Mouse (Mus musculus) MEL (cell line): ENCODE data around the gene Bach1. TPM values are rescaled to one million over a fixed set of nuclear protein-coding genes. Genes with fewer than 3 reads are reported as not detected.

ENCODE experiments used
- DNase-seq: peaks from one replicate; pipeline ENCODE4 v3.0.0; 2011; ENCODE audit warnings: low read depth, low spot score
- H3K27ac ChIP-seq: 2 replicates; pipeline ENCODE4 v1.5.1; 2012; ENCODE audit warnings: low read depth, mild to moderate bottlenecking, control low read depth, low read length, moderate library complexity; ENCODE audit not compliant: control insufficient read depth
- H3K27me3 ChIP-seq, 2 experiments: fragments of 150-350 bp in 1 of 2; sonication (generic) in 1 of 2; 2 replicates each; pipeline ENCODE4 v1.6.1; 2012; ENCODE audit warnings: low read length in 2 of 2, mild to moderate bottlenecking in 2 of 2, improper control_type of control experiment in 1 of 2, moderate library complexity in 1 of 2; ENCODE audit not compliant: insufficient read depth in 2 of 2, control insufficient read depth in 1 of 2
- H3K36me3 ChIP-seq, 2 experiments: 2 replicates each; pipeline ENCODE4 v1.6.1; 2012 to 2014; ENCODE audit warnings: low read length in 2 of 2, improper control_type of control experiment in 1 of 2, inconsistent platforms in 1 of 2, mild to moderate bottlenecking in 1 of 2; ENCODE audit not compliant: insufficient read depth in 2 of 2, control insufficient read depth in 1 of 2
- H3K4me1 ChIP-seq, 2 experiments: fragments of 150-350 bp in 1 of 2; sonication (generic) in 1 of 2; 2 replicates each; pipeline ENCODE4 v1.6.1; 2012; ENCODE audit warnings: low read length in 2 of 2, improper control_type of control experiment in 1 of 2, mild to moderate bottlenecking in 1 of 2; ENCODE audit not compliant: insufficient read depth in 2 of 2, control insufficient read depth in 1 of 2
- H3K4me3 ChIP-seq, 2 experiments: fragments of 150-350 bp in 1 of 2; sonication (generic) in 1 of 2; 2 replicates each; pipeline ENCODE4 v1.5.1; 2012; ENCODE audit warnings: low read depth in 2 of 2, low read length in 2 of 2, mild to moderate bottlenecking in 2 of 2, moderate library complexity in 2 of 2, control low read depth in 1 of 2, improper control_type of control experiment in 1 of 2; ENCODE audit not compliant: control insufficient read depth in 1 of 2, insufficient read depth in 1 of 2
- H3K79me2 ChIP-seq: 2 replicates; pipeline ENCODE4 v1.6.1; 2012; ENCODE audit warnings: mild to moderate bottlenecking, low read length, moderate library complexity; ENCODE audit not compliant: control insufficient read depth, poor library complexity, insufficient read depth
- H3K9ac ChIP-seq: 2 replicates; pipeline ENCODE4 v1.6.1; 2012; ENCODE audit warnings: low read depth, mild to moderate bottlenecking, control low read depth, low read length, moderate library complexity; ENCODE audit not compliant: control insufficient read depth, poor library complexity, severe bottlenecking
- H3K9me3 ChIP-seq: fragments of 150-350 bp; sonication (generic); replicated peaks from 2 replicates; pipeline ENCODE4 v1.6.1; 2012; ENCODE audit warnings: mild to moderate bottlenecking, low read length, improper control_type of control experiment, moderate library complexity; ENCODE audit not compliant: insufficient read depth
- BHLHE40 ChIP-seq: IDR thresholded peaks from 2 replicates; pipeline ENCODE4 v1.6.1; 2012; ENCODE audit warnings: low read depth, mild to moderate bottlenecking, inconsistent platforms, low read length, improper control_type of control experiment, borderline replicate concordance
- CHD1 ChIP-seq: IDR thresholded peaks from 2 replicates; pipeline ENCODE4 v1.6.1; 2012; ENCODE audit warnings: low read depth, mild to moderate bottlenecking, inconsistent platforms, low read length, improper control_type of control experiment
- E2F4 ChIP-seq: IDR thresholded peaks from 2 replicates; pipeline ENCODE4 v1.6.1; 2011; ENCODE audit warnings: low read depth, low read length, improper control_type of control experiment, borderline replicate concordance
- ELF1 ChIP-seq: IDR thresholded peaks from 2 replicates; pipeline ENCODE4 v1.6.1; 2014; ENCODE audit warnings: low read depth, mild to moderate bottlenecking, inconsistent platforms, low read length, improper control_type of control experiment, moderate library complexity
- EP300 ChIP-seq, 2 experiments: IDR thresholded peaks; 2 replicates each; pipeline ENCODE4 v1.6.1; 2011; ENCODE audit warnings: improper control_type of control experiment in 2 of 2, low read length in 2 of 2, low read depth in 1 of 2, mild to moderate bottlenecking in 1 of 2
- GABPA ChIP-seq: IDR thresholded peaks from 2 replicates; pipeline ENCODE4 v1.6.1; 2012; ENCODE audit warnings: low read depth, mild to moderate bottlenecking, inconsistent platforms, low read length, improper control_type of control experiment, moderate library complexity
- GATA1 ChIP-seq: IDR thresholded peaks from 2 replicates; pipeline ENCODE4 v1.6.1; 2011; ENCODE audit warnings: low read depth, low read length, improper control_type of control experiment
- MAFK ChIP-seq: IDR thresholded peaks from 2 replicates; pipeline ENCODE4 v1.6.1; 2011; ENCODE audit warnings: low read depth, mild to moderate bottlenecking, low read length, improper control_type of control experiment, borderline replicate concordance
- MEF2A ChIP-seq: IDR thresholded peaks from 2 replicates; pipeline ENCODE4 v1.6.1; 2014; ENCODE audit warnings: low read depth, mild to moderate bottlenecking, inconsistent platforms, low read length, improper control_type of control experiment; ENCODE audit not compliant: poor library complexity, insufficient replicate concordance, severe bottlenecking; ENCODE audit errors: extremely low read depth
- MXI1 ChIP-seq: IDR thresholded peaks from 2 replicates; pipeline ENCODE4 v1.6.1; 2011; ENCODE audit warnings: mild to moderate bottlenecking, low read depth, low read length, improper control_type of control experiment
- MYC ChIP-seq: IDR thresholded peaks from 2 replicates; pipeline ENCODE4 v1.6.1; 2011; ENCODE audit warnings: low read depth, mild to moderate bottlenecking, low read length, improper control_type of control experiment, moderate library complexity
- POLR2AphosphoS2 ChIP-seq: IDR thresholded peaks from 2 replicates; pipeline ENCODE4 v1.6.1; 2011; ENCODE audit warnings: low read length, improper control_type of control experiment
- POLR2AphosphoS5 ChIP-seq: IDR thresholded peaks from 2 replicates; pipeline ENCODE4 v1.6.1; 2012; ENCODE audit warnings: low read depth, borderline replicate concordance, mild to moderate bottlenecking, inconsistent platforms, low read length, moderate library complexity, mixed read lengths
- RAD21 ChIP-seq: IDR thresholded peaks from 2 replicates; pipeline ENCODE4 v1.6.1; 2011; ENCODE audit warnings: mild to moderate bottlenecking, low read depth, low read length, improper control_type of control experiment
- RCOR1 ChIP-seq: IDR thresholded peaks from 2 replicates; pipeline ENCODE4 v1.6.1; 2012; ENCODE audit warnings: low read depth, mild to moderate bottlenecking, inconsistent platforms, low read length, improper control_type of control experiment
- SIN3A ChIP-seq: IDR thresholded peaks from 2 replicates; pipeline ENCODE4 v1.6.1; 2012; ENCODE audit warnings: low read length, improper control_type of control experiment, inconsistent platforms
- SMC3 ChIP-seq: IDR thresholded peaks from 2 replicates; pipeline ENCODE4 v1.6.1; 2011; ENCODE audit warnings: low read depth, low read length, improper control_type of control experiment
- TAL1 ChIP-seq: IDR thresholded peaks from 2 replicates; pipeline ENCODE4 v1.6.1; 2012; ENCODE audit warnings: mild to moderate bottlenecking, inconsistent platforms, low read length, moderate library complexity, mixed read lengths
- UBTF ChIP-seq: IDR thresholded peaks from 2 replicates; pipeline ENCODE4 v1.6.1; 2012; ENCODE audit warnings: low read depth, mild to moderate bottlenecking, inconsistent platforms, low read length, improper control_type of control experiment, moderate library complexity, borderline replicate concordance; ENCODE audit not compliant: insufficient read depth
- USF1 ChIP-seq: IDR thresholded peaks from 2 replicates; pipeline ENCODE4 v1.6.1; 2014; ENCODE audit warnings: low read depth, mild to moderate bottlenecking, inconsistent platforms, low read length, improper control_type of control experiment, moderate library complexity
- ZKSCAN1 ChIP-seq: IDR thresholded peaks from 2 replicates; pipeline ENCODE4 v1.6.1; 2012; ENCODE audit warnings: low read depth, mild to moderate bottlenecking, inconsistent platforms, low read length, improper control_type of control experiment, moderate library complexity
- polyA plus RNA-seq, 2 experiments: library from polyadenylated mRNA; stranded (reverse) in 1 of 2; unstranded in 1 of 2; fragments of >175 nt in 1 of 2; fragments of >200 nt in 1 of 2; gene quantifications; 2 replicates each; pipeline versions ENCODE4 v1.2.1 to v1.2.4; 2012; ENCODE audit warnings: low replicate concordance in 2 of 2, low read depth in 1 of 2; ENCODE audit not compliant: insufficient read length in 2 of 2, insufficient read depth in 1 of 2, missing spikeins in 1 of 2
- total RNA-seq: library from RNA; depleted of rRNA; stranded (reverse); fragments of 300-350 nt; gene quantifications from 2 replicates; pipeline ENCODE4 v1.2.3, GENCODE M21; 2012

The Bach1 gene
- total and polyA plus RNA-seq, 3 experiments: 20.5 to 21.1 TPM; not detected in 1

- Histone ChIP-seq H3K4me3 (no peak overlapping the region), H3K27ac (no peak overlapping the region), H3K9me3 (no peaks in the 10 kb centered on the region), H3K79me2 (no peaks in the 10 kb centered on the region), H3K27me3 (no peaks in the 10 kb centered on the region), H3K4me1 (no peaks in the 10 kb centered on the region), H3K9ac (no peak overlapping the region), H3K36me3 (no peaks in the 10 kb centered on the region)
- TF ChIP-seq EP300 (IDR thresholded peaks at IDR 0.05; ENCODE audit: low read depth in 1 of 2, low read length in 2 of 2) (no peak), SMC3 (no peak), TAL1 (no peak), MAFK (no peak), POLR2AphosphoS2 (no peak)
- no peak for DNase-seq
Observed at GRCm38 (mm10) chr16:87670821-87671165, 28.0 kb upstream of the Bach1 start.

- no peaks in the 10 kb centered on the region for H3K9me3 ChIP-seq
- H3K79me2 ChIP-seq: no peaks in the 10 kb centered on the region
- H3K36me3 ChIP-seq: no peaks in the 10 kb centered on the region
- TF ChIP-seq POLR2AphosphoS2 (no peak), CHD1 (no peak), BHLHE40 (no peak), SIN3A (no peak), MAFK (no peak), RAD21 (no peak), GATA1 (no peak), SMC3 (no peak), MYC (no peak), GABPA (no peak), MXI1 (no peak), ZKSCAN1 (no peak), RCOR1 (no peak), UBTF (no peak), ELF1 (no peak), USF1 (no peak), E2F4 (no peak), MEF2A (no peak), POLR2AphosphoS5 (no peak)
- TF ChIP-seq, all 39 proteins: peak for 0
- H3K4me1 ChIP-seq: no peaks in the 10 kb centered on the region
- H3K9ac ChIP-seq: no peak overlapping the region
- no peak for DNase-seq
- no peak overlapping the region for H3K4me3 ChIP-seq
- no peak overlapping the region for H3K27ac ChIP-seq
- no peaks in the 10 kb centered on the region for H3K27me3 ChIP-seq
Observed at GRCm38 (mm10) chr16:87671336-87671735, 27.4 kb upstream of the Bach1 start.
